ENCODE assay signal across 8 mouse cellular contexts in the genomic region with DNA sequence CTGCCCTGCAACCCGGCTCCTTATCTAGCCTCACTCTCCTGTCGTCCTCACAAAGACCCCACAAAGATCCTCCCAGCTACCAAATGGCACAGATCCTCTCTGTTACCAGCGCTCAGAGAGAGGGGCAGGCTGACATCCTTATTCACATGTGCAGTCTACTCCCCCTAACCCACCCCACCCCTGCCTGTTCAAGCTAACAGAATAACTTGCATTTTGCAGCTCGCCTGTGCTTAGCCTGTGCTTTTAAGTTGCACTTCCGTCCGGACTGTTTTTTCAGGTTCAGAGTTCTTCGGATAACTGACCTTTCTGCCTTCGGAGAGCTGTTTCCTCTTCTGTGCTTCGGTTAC. TPM values are rescaled to one million over a fixed set of nuclear protein-coding genes. Genes with fewer than 3 reads are reported as not detected.
DNase-seq lines count a peak whose midpoint lies in the region; ATAC-seq lines count a peak whose summit lies in the region.

No protein-coding gene starts in this region.

- under 1% methylated on average over 9 of the region's 9 CpGs for WGBS in kidney, embryonic 16.5 days
- 1% methylated on average over 9 of the region's 9 CpGs for WGBS in embryonic facial prominence, embryonic 14.5 days
- 1% methylated on average over 9 of the region's 9 CpGs for WGBS in intestine, embryonic 14.5 days
- 0% methylated on average over 9 of the region's 9 CpGs for WGBS in midbrain, embryonic 16.5 days

- peaks cover 4% of the 10 kb centered on the region; the same call in 1 of the 2 replicates for H3K4me1 ChIP-seq in kidney, embryonic 16.5 days (ENCODE audit: insufficient read depth, low read length)
- no peaks in the 10 kb centered on the region for H3K4me1 ChIP-seq in embryonic facial prominence, embryonic 14.5 days (ENCODE audit: control insufficient read depth, insufficient read depth, low read length)
- peaks cover 6% of the 10 kb centered on the region; the same call in 1 of the 2 replicates for H3K4me1 ChIP-seq in intestine, embryonic 14.5 days (replicated peaks; ENCODE audit: control insufficient read depth, insufficient read depth, low read length)
- H3K4me1 ChIP-seq in midbrain, embryonic 16.5 days (ENCODE audit: control insufficient read depth, insufficient read depth, low read length), result peaks cover 12% of the 10 kb centered on the region

- no peak overlapping the region for H3K27ac ChIP-seq in kidney, embryonic 16.5 days (ENCODE audit: low read length)
- no peak overlapping the region for H3K27ac ChIP-seq in embryonic facial prominence, embryonic 14.5 days (replicated peaks; ENCODE audit: low read depth, low read length)
- H3K27ac ChIP-seq in intestine, embryonic 14.5 days (ENCODE audit: low read depth), result no peak overlapping the region
- H3K27ac ChIP-seq in midbrain, embryonic 16.5 days (ENCODE audit: low read length), result no peak overlapping the region

- ATAC-seq in kidney, embryonic 16.5 days (ENCODE audit: low FRiP score, low TSS enrichment), result no peak; the same call in 1 of the 2 replicates
- ATAC-seq in embryonic facial prominence, embryonic 14.5 days (ENCODE audit: low read depth), result no peak; the same call in 1 of the 2 replicates
- no peak for ATAC-seq in intestine, embryonic 14.5 days (replicated peaks; ENCODE audit: low FRiP score, low TSS enrichment, low read depth)
- ATAC-seq in midbrain, embryonic 16.5 days, result no peak; the same call in 1 of the 2 replicates

- H3K36me3 ChIP-seq in kidney, embryonic 16.5 days (ENCODE audit: insufficient read depth, low read length), result no peaks in the 10 kb centered on the region
- H3K36me3 ChIP-seq in embryonic facial prominence, embryonic 14.5 days (ENCODE audit: control insufficient read depth, insufficient read depth, low read length), result no peaks in the 10 kb centered on the region
- no peaks in the 10 kb centered on the region for H3K36me3 ChIP-seq in intestine, embryonic 14.5 days (ENCODE audit: control insufficient read depth, insufficient read depth, low read length)
- H3K36me3 ChIP-seq in midbrain, embryonic 16.5 days (ENCODE audit: control insufficient read depth, insufficient read depth, low read length), result no peaks in the 10 kb centered on the region

- H3K9me3 ChIP-seq in kidney, embryonic 16.5 days (ENCODE audit: low read length), result no peaks in the 10 kb centered on the region
- H3K9me3 ChIP-seq in embryonic facial prominence, embryonic 14.5 days (ENCODE audit: control insufficient read depth, low read length), result no peaks in the 10 kb centered on the region
- no peaks in the 10 kb centered on the region for H3K9me3 ChIP-seq in intestine, embryonic 14.5 days (ENCODE audit: control insufficient read depth, low read length)
- no peaks in the 10 kb centered on the region for H3K9me3 ChIP-seq in midbrain, embryonic 16.5 days (replicated peaks; ENCODE audit: control insufficient read depth, low read length, poor library complexity, severe bottlenecking)

- H3K27me3 ChIP-seq in kidney, embryonic 16.5 days (ENCODE audit: insufficient read depth, low read length), result no peaks in the 10 kb centered on the region
- H3K27me3 ChIP-seq in embryonic facial prominence, embryonic 14.5 days (replicated peaks; ENCODE audit: control insufficient read depth, insufficient read depth, low read length), result no peaks in the 10 kb centered on the region
- no peaks in the 10 kb centered on the region for H3K27me3 ChIP-seq in intestine, embryonic 14.5 days (replicated peaks; ENCODE audit: control insufficient read depth, insufficient read depth, low read length)
- no peaks in the 10 kb centered on the region for H3K27me3 ChIP-seq in midbrain, embryonic 16.5 days (ENCODE audit: control insufficient read depth, insufficient read depth, low read depth, low read length)

- peak overlapping the region; percentile 49 for H3K4me3 ChIP-seq in kidney, embryonic 16.5 days (ENCODE audit: low read length)
- peak overlapping the region; percentile 46 for H3K4me3 ChIP-seq in embryonic facial prominence, embryonic 14.5 days (ENCODE audit: low read depth, low read length)
- H3K4me3 ChIP-seq in intestine, embryonic 14.5 days (ENCODE audit: low read depth, low read length), result peak overlapping the region; percentile 36
- peak overlapping the region; percentile 53 for H3K4me3 ChIP-seq in midbrain, embryonic 16.5 days (ENCODE audit: low read depth, low read length)

- H3K4me2 ChIP-seq in kidney, embryonic 16.5 days (replicated peaks; ENCODE audit: low read depth, low read length), result peak overlapping the region; percentile 88
- H3K4me2 ChIP-seq in embryonic facial prominence, embryonic 14.5 days (ENCODE audit: low read depth, low read length), result peak overlapping the region; percentile 82
- H3K4me2 ChIP-seq in intestine, embryonic 14.5 days (ENCODE audit: low read length), result peak overlapping the region; percentile 58
- H3K4me2 ChIP-seq in midbrain, embryonic 16.5 days (ENCODE audit: low read length), result peak overlapping the region; percentile 88

- DNase-seq in kidney, postnatal 25 days, result no peak
- no peak for DNase-seq in embryonic facial prominence, embryonic 14.5 days (ENCODE audit: low spot score)
- DNase-seq in intestine, embryonic 14.5 days (ENCODE audit: low spot score), result no peak
- DNase-seq in frontal cortex, postnatal 25 days (ENCODE audit: low spot score in 2 of 2), result no peak
- DNase-seq in cerebellum, adult 11 months, result no peak
- no peak for DNase-seq in kidney, postnatal 36 days

- peak overlapping the region; percentile 37; the same call in 1 of the 2 replicates for H3K9ac ChIP-seq in kidney, embryonic 16.5 days (replicated peaks; ENCODE audit: low read length)
- H3K9ac ChIP-seq in embryonic facial prominence, embryonic 14.5 days (ENCODE audit: low read depth, low read length), result peak overlapping the region; percentile 58
- H3K9ac ChIP-seq in intestine, embryonic 14.5 days (ENCODE audit: low read length), result peak overlapping the region; percentile 37; the same call in 1 of the 2 replicates
- H3K9ac ChIP-seq in midbrain, embryonic 16.5 days (ENCODE audit: low read depth, low read length), result peak overlapping the region; percentile 58

RNA-seq across cellular contexts. Expression of a gene that starts 0.5 kb away (rescaled TPM):
- polyA plus RNA-seq in kidney, embryonic 16.5 days (2015; fragmentation: Nextera tagmentation; extraction: Ambion mirVana), result 1.0 and 1.1 TPM in 2 replicates
- 0.88 and 1.4 TPM in 2 replicates for polyA plus RNA-seq in embryonic facial prominence, embryonic 14.5 days (2014; fragmentation: Nextera tagmentation; extraction: Ambion mirVana)
- 1.3 and 1.8 TPM in 2 replicates for polyA plus RNA-seq in intestine, embryonic 14.5 days (2014; fragmentation: Nextera tagmentation; extraction: Ambion mirVana)
- polyA plus RNA-seq in midbrain, embryonic 16.5 days (2015; fragmentation: Nextera tagmentation; extraction: Ambion mirVana), result 0.57 and 0.63 TPM in 2 replicates

RNA-seq across cellular contexts. Expression of a gene that starts 7.7 kb away (rescaled TPM):
- polyA plus RNA-seq in kidney, embryonic 16.5 days (2015; fragmentation: Nextera tagmentation; extraction: Ambion mirVana), result 8.1 and 8.3 TPM in 2 replicates
- polyA plus RNA-seq in embryonic facial prominence, embryonic 14.5 days (2014; fragmentation: Nextera tagmentation; extraction: Ambion mirVana), result 3.4 and 4.4 TPM in 2 replicates
- 12.1 and 12.9 TPM in 2 replicates for polyA plus RNA-seq in intestine, embryonic 14.5 days (2014; fragmentation: Nextera tagmentation; extraction: Ambion mirVana)
- 1.1 and 1.8 TPM in 2 replicates for polyA plus RNA-seq in midbrain, embryonic 16.5 days (2015; fragmentation: Nextera tagmentation; extraction: Ambion mirVana)
